Mouse (Mus musculus): ENCODE measurements at regions not wholly inside any gene's neighbourhood (a gene's known extent, or its start where the extent isn't known, plus 50 kb on each side); places are given as distances from the start of the nearest gene placed in this dataset.

DNA sequence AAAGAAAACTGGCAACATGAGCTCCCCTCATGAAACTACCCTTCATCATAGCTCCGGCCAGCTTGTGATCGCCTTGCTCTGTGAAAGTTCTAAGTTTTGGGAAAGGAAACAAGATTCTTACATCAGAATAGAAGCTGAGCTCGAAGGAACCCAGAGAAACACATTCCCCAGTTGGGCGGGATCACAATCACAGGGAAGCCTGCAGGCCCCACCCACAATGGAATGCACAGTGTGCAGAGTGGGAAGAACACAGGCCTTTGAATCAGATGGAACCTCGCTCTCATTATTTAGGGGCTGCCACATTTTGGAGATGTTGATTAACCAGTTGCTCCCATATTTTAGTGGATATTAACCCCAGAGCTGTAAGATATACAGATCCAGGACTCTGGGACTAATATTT lies 234.9 kb downstream of the Sox2 start:
- no peak for DNase-seq

- no peak for DNase-seq
Observed at GRCm38 (mm10) chr3:34893381-34893780, 243.2 kb downstream of the Sox2 start.

GRCm38 (mm10) chr3:34903106-34903505 lies 252.9 kb downstream of the Sox2 start:
- DNase-seq = peak in 1 of 2 experiments; percentile 60

DNA sequence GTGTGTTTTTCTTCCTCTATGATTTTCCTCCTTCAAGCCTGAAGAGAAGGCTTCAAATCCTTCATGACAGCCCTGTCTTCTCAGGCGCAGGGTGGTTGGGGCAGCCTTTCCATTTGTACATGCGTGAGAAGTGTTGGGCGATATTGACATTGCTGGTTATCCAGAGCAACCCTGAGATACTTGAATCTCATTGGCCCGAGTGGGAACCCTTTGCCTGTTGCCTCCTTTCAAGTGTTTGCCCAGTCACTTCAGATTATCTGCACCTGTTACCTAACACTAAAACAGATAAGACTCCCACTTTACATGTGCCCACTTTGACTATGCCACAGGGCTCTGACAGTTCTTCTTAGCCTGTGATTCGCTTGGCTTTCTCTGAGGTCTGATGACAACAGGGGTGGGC lies 258.3 kb downstream of the Sox2 start:
- no peak for DNase-seq

GRCm38 (mm10) chr3:34909350-34909749 lies 259.1 kb downstream of the Sox2 start:
- no peak for DNase-seq

- DNase-seq = no peak
Observed at GRCm38 (mm10) chr3:34918326-34918932, 268.2 kb downstream of the Sox2 start.

GRCm38 (mm10) chr3:34920497-34920896 lies 270.3 kb downstream of the Sox2 start:
- no peak for DNase-seq

DNA sequence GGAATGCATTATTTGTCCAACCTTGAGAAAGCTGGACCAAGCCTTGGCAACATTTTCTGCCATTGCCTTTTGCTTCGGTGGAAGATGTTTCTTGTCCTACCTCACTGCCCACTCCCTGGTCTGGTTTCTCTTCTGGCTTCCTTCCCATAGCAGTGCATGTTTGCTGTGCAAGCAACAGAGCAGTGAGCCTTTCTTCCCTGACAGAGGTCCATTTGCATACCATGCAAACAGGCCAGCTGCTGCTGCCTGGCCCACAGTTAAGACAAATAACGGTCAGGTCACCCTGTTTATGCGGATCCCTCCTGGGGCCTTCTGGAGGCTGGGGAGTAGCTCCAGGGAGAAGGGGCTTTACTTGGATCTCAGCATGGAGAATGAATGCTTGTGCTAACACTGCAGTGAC lies 299.7 kb downstream of the Sox2 start:
- no peak for DNase-seq

- no peak for DNase-seq
Observed at GRCm38 (mm10) chr3:34956183-34956582, 306.0 kb downstream of the Sox2 start.

DNA sequence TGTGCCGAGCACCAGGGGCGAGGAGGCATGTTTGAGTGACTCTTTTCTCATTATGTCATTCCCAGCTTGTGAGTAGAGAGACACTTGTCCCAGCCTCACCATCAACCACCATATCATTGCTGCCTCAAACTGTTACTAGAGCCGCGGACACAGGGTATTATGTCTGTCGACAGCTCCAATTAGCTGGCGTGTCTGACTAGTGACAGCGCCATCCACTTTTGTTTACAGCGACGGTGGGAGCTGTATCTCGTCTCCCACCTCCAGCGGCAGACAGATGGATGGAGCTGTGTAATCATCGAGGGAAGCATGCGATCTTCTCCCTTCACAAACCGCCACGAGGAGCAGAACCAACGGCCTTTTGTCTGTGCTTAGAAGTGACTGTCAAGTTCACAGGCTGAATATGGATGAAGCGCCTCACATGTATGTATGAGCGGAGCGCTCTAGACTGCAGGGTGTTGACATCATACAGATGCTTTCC lies 308.9 kb downstream of the Sox2 start:
- DNase-seq = no peak

DNA sequence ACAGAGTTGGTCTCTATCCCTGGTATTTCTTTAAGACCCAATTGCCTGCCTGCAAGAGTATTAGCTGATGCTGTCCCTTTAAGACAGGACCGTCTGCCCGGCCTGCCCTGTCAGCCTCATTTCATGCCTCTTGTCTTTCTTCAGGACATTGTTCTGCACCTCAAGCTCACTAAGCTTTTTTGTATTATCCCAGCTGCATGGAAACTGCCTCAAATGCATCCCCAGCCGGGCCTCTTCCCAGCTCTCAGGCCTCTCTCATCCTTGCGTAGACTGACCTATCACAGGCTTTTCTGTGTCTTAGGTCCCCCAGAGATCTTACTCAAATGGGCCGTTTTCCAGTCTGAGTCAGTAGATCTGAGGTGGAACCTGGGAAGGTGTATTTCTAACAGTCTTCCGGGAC lies 316.2 kb downstream of the Sox2 start:
- no peak for DNase-seq

DNA sequence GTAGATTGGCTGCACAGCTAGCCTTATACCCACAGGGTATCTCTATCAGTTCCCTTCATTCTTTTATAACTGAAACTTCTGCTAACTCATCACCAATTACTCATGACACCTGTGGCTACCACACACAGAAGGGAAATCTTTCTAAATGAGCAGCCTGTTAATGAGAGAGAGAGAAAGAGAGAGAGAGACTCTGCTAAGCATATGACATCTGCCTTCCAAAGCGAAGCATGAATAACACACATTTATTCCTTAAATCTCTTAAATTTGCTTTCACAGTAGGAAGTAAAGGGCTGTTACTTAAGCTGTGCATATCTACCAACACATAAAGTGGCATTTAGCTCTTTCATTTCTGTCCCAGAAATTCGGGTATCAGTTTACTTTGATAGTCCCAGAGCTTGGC lies 317.7 kb downstream of the Sox2 start:
- no peak for DNase-seq

DNA sequence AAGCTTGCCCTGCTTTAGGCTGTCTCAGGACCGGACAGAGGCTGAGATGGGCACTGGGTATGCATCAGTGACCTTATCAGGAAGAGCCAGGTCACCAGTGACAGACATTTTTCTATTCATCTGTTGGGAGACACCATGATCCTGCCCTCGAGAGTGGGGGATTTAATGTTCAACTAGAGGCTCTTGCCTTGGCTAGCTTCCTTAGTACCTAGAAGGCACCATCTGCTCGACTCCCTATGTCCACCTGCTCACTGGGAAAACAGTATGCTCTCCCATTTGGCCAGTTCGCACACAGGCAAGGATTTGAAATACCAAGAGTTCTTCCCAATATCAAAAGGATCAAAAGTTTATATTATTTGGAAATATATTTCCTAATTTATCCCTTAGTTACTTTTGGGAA lies 321.3 kb downstream of the Sox2 start:
- no peak for DNase-seq

DNA sequence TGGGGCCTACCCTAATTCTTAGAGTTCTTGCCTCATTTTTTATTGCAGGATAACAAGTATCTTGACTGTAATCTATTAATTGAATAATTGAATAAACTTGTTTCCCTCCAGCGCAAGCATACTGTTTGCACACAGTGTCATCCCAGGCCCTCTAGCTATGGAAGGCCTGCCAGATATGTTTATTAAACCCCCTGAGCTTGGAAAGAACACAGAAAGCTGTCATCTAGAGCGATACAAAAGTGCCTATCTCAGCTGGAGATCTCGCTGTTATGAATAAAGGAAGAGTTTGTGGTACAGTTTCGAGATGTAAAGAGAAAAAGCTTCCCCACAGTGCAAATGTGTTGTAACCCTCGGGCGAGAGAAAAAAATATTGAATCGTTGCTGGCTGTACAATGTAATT lies 324.2 kb downstream of the Sox2 start:
- no peak for DNase-seq

All from kidney, postnatal 36 days (tissue).